Comparison of ENCODE assay signal across 21 mouse cellular contexts in the genomic region with DNA sequence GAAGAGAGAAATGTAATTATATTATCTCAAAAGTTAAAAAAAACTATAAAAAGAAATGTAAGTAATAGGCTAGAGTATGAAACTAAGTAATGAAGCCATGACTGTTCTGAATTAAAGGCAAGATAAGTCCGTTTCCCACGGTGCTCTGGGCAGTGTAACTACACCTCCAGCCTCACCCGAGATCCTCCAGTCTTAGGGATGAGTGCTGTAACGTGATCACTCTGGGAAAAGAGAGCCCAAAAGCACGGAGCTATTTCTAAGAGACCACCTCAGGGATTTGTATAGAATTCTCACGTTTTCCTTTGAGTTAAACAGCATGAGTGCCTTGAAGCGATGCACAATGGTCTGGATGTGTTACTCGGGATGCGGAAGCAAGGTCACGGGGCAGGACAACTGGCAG. TPM values are rescaled to one million over a fixed set of nuclear protein-coding genes. Genes with fewer than 3 reads are reported as not detected.
DNase-seq lines count a peak whose midpoint lies in the region; ATAC-seq and TF ChIP-seq lines count a peak whose summit lies in the region.
"Had no signal": no experiment of that assay in that cellular context is flagged by ENCODE, and none has a peak within 500 bp of the region (broad histone marks: within the 10 kb centered on the region; RNA-seq: fewer than 3 reads in every experiment).

No protein-coding gene starts in this region.

- no peak overlapping the region for H3K27ac ChIP-seq in hindbrain, embryonic 15.5 days (replicated peaks)
- H3K27ac ChIP-seq in hindbrain, embryonic 16.5 days (ENCODE audit: low read depth, low read length) = no peak overlapping the region
- no peak overlapping the region for H3K27ac ChIP-seq in testis, adult 2 months (ENCODE audit: control insufficient read depth, insufficient read depth, low read depth, low read length)
- H3K27ac ChIP-seq: heart, adult 2 months; midbrain, embryonic 12.5 days; neural tube, embryonic 13.5 days had no signal

- H3K4me2 ChIP-seq in hindbrain, embryonic 15.5 days = peak overlapping the region; percentile 5; the same call in 1 of the 2 replicates
- H3K4me2 ChIP-seq in hindbrain, embryonic 16.5 days (ENCODE audit: low read length) = no peak overlapping the region; the same call in 1 of the 2 replicates
- H3K4me2 ChIP-seq: midbrain, embryonic 12.5 days; neural tube, embryonic 13.5 days had no signal

- ATAC-seq in hindbrain, embryonic 15.5 days (ENCODE audit: low FRiP score, low read depth) = no peak
- ATAC-seq in hindbrain, embryonic 16.5 days = no peak
- ATAC-seq: activated CD4-positive, CD25-positive, alpha-beta regulatory T cell, adult 4 months; liver, postnatal 0 days had no signal

- peak; percentile 39 for DNase-seq in embryo, embryonic 10 days (ENCODE audit: low spot score)
- no peak for DNase-seq in embryo, embryonic 9.5 days (ENCODE audit: extremely low spot score)
- no peak for DNase-seq in testis, postnatal 10 days (ENCODE audit: low spot score)
- no peak for DNase-seq in frontal cortex, postnatal 10 days (ENCODE audit: low spot score in 2 of 2)
- no peak for DNase-seq in cerebellum, postnatal 4 days (ENCODE audit: low spot score in 2 of 2)
- DNase-seq: adrenal gland, postnatal 25 days; cerebellum, adult 11 months; cerebellum, postnatal 10 days; gastrocnemius, postnatal 14 days; heart, adult 2 months; kidney, adult 11 months; liver, postnatal 0 days; lung, postnatal 10 days; thymus, postnatal 36 days had no signal

- no peaks in the 10 kb centered on the region for H3K9me3 ChIP-seq in hindbrain, embryonic 15.5 days
- H3K9me3 ChIP-seq in hindbrain, embryonic 16.5 days (ENCODE audit: control insufficient read depth, low read length) = peaks cover 7% of the 10 kb centered on the region
- H3K9me3 ChIP-seq: midbrain, embryonic 12.5 days; neural tube, embryonic 13.5 days had no signal

- WGBS in hindbrain, embryonic 15.5 days = 55% methylated on average over 10 of the region's 10 CpGs
- 52% methylated on average over 10 of the region's 10 CpGs for WGBS in hindbrain, embryonic 16.5 days

- H3K4me3 ChIP-seq in hindbrain, embryonic 15.5 days = no peak overlapping the region
- H3K4me3 ChIP-seq in hindbrain, embryonic 16.5 days (ENCODE audit: low read length) = no peak overlapping the region
- peak overlapping the region; percentile 36 for H3K4me3 ChIP-seq in testis, adult 2 months (ENCODE audit: control insufficient read depth, low read depth, low read length)
- H3K4me3 ChIP-seq: forebrain, embryonic 10.5 days; heart, adult 2 months; midbrain, embryonic 12.5 days; neural tube, embryonic 13.5 days had no signal

- no peak for TF ChIP-seq POLR2A in testis, adult 2 months (IDR thresholded peaks at IDR 0.05; ENCODE audit: control insufficient read depth, low read depth, low read length)

- no peak overlapping the region for H3K9ac ChIP-seq in hindbrain, embryonic 15.5 days
- no peak overlapping the region for H3K9ac ChIP-seq in hindbrain, embryonic 16.5 days (ENCODE audit: low read depth, low read length)
- H3K9ac ChIP-seq: liver, postnatal 0 days; midbrain, embryonic 12.5 days; neural tube, embryonic 13.5 days had no signal

- no peaks in the 10 kb centered on the region for H3K27me3 ChIP-seq in hindbrain, embryonic 15.5 days
- no peaks in the 10 kb centered on the region for H3K27me3 ChIP-seq in hindbrain, embryonic 16.5 days (replicated peaks; ENCODE audit: control insufficient read depth, insufficient read depth, low read length)
- H3K27me3 ChIP-seq in testis, adult 2 months (ENCODE audit: control insufficient read depth, insufficient read depth, low read length) = no peaks in the 10 kb centered on the region
- H3K27me3 ChIP-seq: midbrain, embryonic 12.5 days; neural tube, embryonic 13.5 days had no signal

- no peaks in the 10 kb centered on the region for H3K4me1 ChIP-seq in hindbrain, embryonic 15.5 days (replicated peaks)
- no peaks in the 10 kb centered on the region for H3K4me1 ChIP-seq in hindbrain, embryonic 16.5 days (ENCODE audit: control insufficient read depth, insufficient read depth, low read depth, low read length)
- H3K4me1 ChIP-seq in testis, adult 2 months (ENCODE audit: control insufficient read depth, insufficient read depth, low read length) = peaks cover 8% of the 10 kb centered on the region; the same call in 1 of the 2 replicates
- H3K4me1 ChIP-seq: midbrain, embryonic 12.5 days; neural tube, embryonic 13.5 days had no signal

- TF ChIP-seq CTCF in testis, adult 2 months (IDR thresholded peaks at IDR 0.05; ENCODE audit: control insufficient read depth, insufficient read depth, insufficient replicate concordance, low read depth, low read length) = no peak

- H3K36me3 ChIP-seq in hindbrain, embryonic 15.5 days = no peaks in the 10 kb centered on the region
- H3K36me3 ChIP-seq in hindbrain, embryonic 16.5 days (ENCODE audit: control insufficient read depth, insufficient read depth, low read length) = no peaks in the 10 kb centered on the region
- no peaks in the 10 kb centered on the region for H3K36me3 ChIP-seq in testis, adult 2 months (ENCODE audit: control insufficient read depth, insufficient read depth, low read length)
- H3K36me3 ChIP-seq: forebrain, embryonic 10.5 days; midbrain, embryonic 12.5 days; neural tube, embryonic 13.5 days had no signal

RNA-seq across cellular contexts. Expression of a gene that starts 46.5 kb away (rescaled TPM):
- 0.16 and 0.17 TPM in 2 replicates for polyA plus RNA-seq in hindbrain, embryonic 15.5 days (2015; fragmentation: Nextera tagmentation; extraction: Ambion mirVana)
- 0.22 and 0.23 TPM in 2 replicates for polyA plus RNA-seq in hindbrain, embryonic 16.5 days (2015; fragmentation: Nextera tagmentation; extraction: Ambion mirVana)
- 1.2 and 1.7 TPM in 2 replicates for polyA plus RNA-seq in testis, adult 2 months (2012; rRNA removed)
- polyA plus RNA-seq: forebrain, embryonic 10.5 days had no signal

RNA-seq across cellular contexts. Expression of a gene that starts 58.5 kb away (rescaled TPM):
- polyA plus RNA-seq in hindbrain, embryonic 15.5 days (2015; fragmentation: Nextera tagmentation; extraction: Ambion mirVana) = 0.83 and 1.3 TPM in 2 replicates
- 0.64 and 1.9 TPM in 2 replicates for polyA plus RNA-seq in hindbrain, embryonic 16.5 days (2015; fragmentation: Nextera tagmentation; extraction: Ambion mirVana)
- 0.26 and 0.31 TPM in 2 replicates for polyA plus RNA-seq in testis, adult 2 months (2012; rRNA removed)
- polyA plus RNA-seq: heart, adult 2 months had no signal
